Mouse (Mus musculus): ENCODE results near the gene Nudt13. TPM values are rescaled to one million over a fixed set of nuclear protein-coding genes. Genes with fewer than 3 reads are reported as not detected.

Nudt13 gene
- total RNA-seq, 2 experiments from 2014 or later = 23.4 to 28.3 TPM

DNA sequence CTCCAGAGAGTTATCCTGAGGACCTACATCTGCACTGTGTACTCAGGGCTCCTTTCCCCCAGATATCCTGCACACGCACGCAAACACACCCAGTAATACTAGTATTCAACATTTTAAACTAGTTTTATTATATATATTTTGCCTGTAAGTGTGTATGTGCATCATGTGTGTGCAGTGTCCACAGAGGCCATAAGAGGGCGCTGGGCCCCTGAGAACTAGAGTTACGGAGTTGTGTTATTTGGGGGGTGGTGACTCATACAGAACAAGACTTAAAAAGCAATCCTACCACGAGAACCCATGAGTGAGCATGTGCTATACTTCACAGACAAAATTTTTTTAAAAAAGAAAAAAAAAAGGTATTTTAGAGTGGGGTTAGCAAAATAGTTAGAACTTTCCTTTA, 44.9 kb downstream of the Nudt13 start:
- DNase-seq (ENCODE audit: low spot score in 2 of 2) = no peak

DNA sequence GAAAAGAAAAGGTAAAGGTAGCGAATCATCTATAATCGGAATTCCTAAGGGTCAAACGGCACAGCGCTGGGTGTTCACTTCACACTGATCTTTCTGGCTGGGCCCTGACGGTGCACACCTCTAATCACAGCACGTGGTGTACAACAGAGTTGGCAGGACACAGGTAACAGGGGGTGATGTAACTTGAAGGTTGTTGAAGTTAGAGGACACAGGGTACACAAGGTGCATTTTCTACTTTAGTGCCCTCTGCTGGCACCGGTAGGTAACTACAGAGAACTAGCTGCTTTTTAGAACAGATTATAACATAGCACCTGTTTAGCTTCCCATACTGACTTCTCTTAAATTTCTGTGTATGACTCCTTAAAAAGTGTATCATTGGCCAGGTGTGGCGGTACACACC, 45.7 kb downstream of the Nudt13 start:
- no peak for DNase-seq (ENCODE audit: low spot score in 2 of 2)

DNA sequence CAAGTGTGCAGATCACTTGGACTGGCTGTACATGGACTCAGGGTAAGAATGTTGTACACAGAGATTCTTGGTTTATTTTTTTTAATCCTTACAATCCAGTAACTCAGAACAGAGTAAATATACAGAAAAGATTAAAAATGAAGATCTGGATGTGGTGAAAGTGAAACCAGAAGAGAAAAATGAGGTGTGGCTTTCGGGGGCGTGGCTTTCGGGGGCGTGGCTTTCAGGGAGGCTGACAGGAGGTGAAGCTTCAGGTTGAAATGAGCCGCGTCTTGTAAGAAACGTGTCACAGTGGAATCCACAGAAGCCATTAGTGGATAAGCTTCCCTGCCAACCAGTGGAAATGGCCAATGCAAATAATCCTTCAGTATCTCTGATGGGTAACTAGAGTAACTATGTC, 46.4 kb downstream of the Nudt13 start:
- no peak for DNase-seq (ENCODE audit: low spot score in 2 of 2)

DNA sequence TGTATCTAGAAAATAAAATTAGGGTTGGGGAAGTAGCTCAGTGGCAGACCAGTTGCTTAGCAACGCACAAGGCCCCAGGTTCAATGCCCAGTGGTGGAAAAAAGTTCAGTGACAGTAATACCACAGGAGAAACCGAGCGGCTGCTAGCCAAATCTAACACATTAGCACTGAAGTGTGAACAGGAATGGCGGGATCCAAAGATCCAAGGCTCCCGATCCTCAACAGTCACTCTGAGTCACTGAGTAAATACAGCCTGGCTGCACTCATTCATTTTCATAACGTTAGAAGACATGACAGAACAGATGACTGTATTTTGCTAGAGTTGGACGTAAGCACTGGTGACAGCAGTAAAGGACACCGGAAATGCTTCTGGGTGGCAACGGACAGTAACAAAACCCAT, 51.4 kb downstream of the Nudt13 start:
- no peak for DNase-seq (ENCODE audit: low spot score in 2 of 2)

DNA sequence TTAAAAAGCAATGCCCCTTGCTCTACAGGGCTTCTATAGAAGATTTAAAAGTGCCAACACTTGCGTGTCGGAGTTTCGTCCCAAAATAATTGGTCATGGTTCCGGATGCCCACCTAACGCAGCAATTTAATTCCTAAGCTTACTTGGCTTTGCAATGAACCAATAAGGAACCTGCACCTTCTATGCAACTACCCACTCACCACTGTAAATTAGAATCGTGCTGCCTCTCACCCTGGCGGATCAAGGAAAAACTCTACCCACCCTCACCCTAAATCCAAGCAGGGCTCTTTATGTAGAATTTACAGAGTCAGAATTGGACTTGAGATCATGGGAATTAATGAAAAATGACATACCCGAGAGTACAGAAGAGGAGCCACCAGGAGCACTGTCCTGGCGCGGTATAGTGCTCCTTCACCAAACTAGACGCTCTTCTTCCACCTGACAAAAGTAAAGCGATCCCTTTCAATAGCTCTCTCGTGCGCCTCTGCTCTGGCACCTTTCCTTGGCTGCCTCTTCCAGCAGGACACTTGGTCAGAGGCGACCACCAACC, 53.0 kb downstream of the Nudt13 start:
- no peak for DNase-seq (ENCODE audit: low spot score in 2 of 2)

DNA sequence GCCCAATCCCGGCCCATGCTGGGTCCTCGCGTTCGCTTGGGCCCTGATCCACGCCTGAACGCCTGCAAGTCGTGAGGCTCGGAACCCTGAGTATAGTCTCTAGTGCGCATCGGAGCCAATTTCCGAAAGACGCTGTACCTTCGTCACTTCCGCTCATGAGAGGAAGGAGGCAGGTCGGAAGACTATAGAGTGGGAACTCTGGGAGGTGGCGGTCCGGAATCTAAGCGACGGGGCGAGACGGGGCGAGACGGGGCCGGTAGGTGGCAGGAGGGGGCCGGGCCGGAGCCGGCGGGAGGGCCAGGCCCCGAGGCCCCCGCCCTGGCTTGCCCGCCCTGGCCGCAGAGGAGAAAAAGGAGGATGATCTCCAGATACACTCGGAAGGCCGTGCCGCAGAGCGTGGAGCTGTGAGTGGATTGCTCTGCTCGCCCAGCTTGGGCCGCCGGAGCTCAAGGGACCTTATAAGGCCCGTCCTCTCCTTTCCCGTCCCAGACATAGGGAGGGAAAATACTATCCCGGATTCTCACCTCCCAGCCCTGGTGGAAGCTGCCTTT, 53.6 kb downstream of the Nudt13 start, which contains the start of the genes Ecd and Fam149b:
Gene Ecd, minus strand, starts transcription at position 131 of the 551 bp plus-strand sequence.
Gene Fam149b, plus strand, starts transcription at position 172 of the 551 bp plus-strand sequence.
- DNase-seq (ENCODE audit: low spot score in 2 of 2) = peak; percentile 93 to 96

DNA sequence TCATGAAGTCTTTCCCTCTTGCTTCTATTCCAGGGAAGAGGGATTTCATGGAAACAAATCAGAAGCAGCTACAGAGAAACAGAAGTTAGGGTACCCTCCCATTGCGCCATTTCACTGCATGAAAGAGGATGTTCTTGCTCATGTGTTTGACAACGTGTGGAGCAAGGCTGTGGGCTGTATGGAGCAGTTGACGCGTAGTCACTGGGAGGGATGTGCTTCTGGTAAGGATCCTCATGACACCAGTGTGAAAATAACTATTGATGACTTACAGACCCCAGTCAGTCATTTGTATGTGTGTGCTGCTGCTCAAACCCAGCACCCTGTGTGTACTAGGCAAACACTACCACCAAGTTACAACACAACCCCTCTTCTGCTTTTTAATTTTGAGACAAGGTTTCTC, 68.7 kb downstream of the Nudt13 start:
- no peak for DNase-seq (ENCODE audit: low spot score in 2 of 2)

Other genes starting within 250 kb of the Nudt13 start
- gene Saysd1, start 156.2 kb upstream of the Nudt13 start, total RNA-seq (2021) = 1 to 10 TPM; 5.2 to 6.6 TPM
- under 1 TPM; 0.39 to 0.41 TPM for gene Kcnk5, start 112.9 kb upstream of the Nudt13 start, total RNA-seq (2021)
- gene Kcnk16, start 25.5 kb upstream of the Nudt13 start, total RNA-seq (2021) = not detected
- 10 to 100 TPM; 27.9 to 32.8 TPM for gene Ecd, start 53.4 kb downstream of the Nudt13 start, total RNA-seq (2021)
- gene Fam149b, start 53.5 kb downstream of the Nudt13 start, total RNA-seq (2021) = 10 to 100 TPM; 44.3 to 45.5 TPM
- 10 to 100 TPM; 21.9 to 22.4 TPM for gene Dnajc9, start 94.2 kb downstream of the Nudt13 start, total RNA-seq (2021)
- gene Mrps16, start 98.9 kb downstream of the Nudt13 start, total RNA-seq (2021) = 10 to 100 TPM; 33.3 to 36.5 TPM
- gene Cfap70, start 157.5 kb downstream of the Nudt13 start, total RNA-seq (2021) = 1 to 10 TPM in 1 of 2 experiments, under 1 TPM in 1; 0.67 to 1.8 TPM
- gene Anxa7, start 185.4 kb downstream of the Nudt13 start, total RNA-seq (2021) = 10 to 100 TPM; 48.4 to 50.6 TPM
- 1 to 10 TPM; 1.0 to 1.8 TPM for gene Mss51, start 202.2 kb downstream of the Nudt13 start, total RNA-seq (2021)